Mouse (Mus musculus): ENCODE measurements around the gene Anks1b. TPM values are rescaled to one million over a fixed set of nuclear protein-coding genes. Genes with fewer than 3 reads are reported as not detected.

Anks1b gene
- polyA plus RNA-seq, 1 experiment from 2014 or later: 0.46 TPM

GRCm38 (mm10) chr10:90771046-90771445, 897.7 kb downstream of the Anks1b start:
- H3K4me1 ChIP-seq: 0 out of 2 replicates have a peak, but pooled peaks cover 3% of the 10 kb centered on the region
- no peak overlapping the region for H3K4me3 ChIP-seq
- WGBS: 52% methylated on average over 7 of the region's 7 CpGs
- no peak overlapping the region for H3K27ac ChIP-seq
- peaks cover 8% of the 10 kb centered on the region for H3K27me3 ChIP-seq (ENCODE audit: low read depth, poor library complexity, severe bottlenecking)
- H3K9me3 ChIP-seq (replicated peaks): no peaks in the 10 kb centered on the region
- DNase-seq (ENCODE audit: low spot score): no peak
- no peaks in the 10 kb centered on the region for H3K36me3 ChIP-seq

- peaks cover 8% of the 10 kb centered on the region for H3K27me3 ChIP-seq (ENCODE audit: low read depth, poor library complexity, severe bottlenecking)
- no peaks in the 10 kb centered on the region for H3K9me3 ChIP-seq (replicated peaks)
- H3K4me3 ChIP-seq: no peak overlapping the region
- H3K4me1 ChIP-seq: 0 out of 2 replicates have a peak, but pooled peaks cover 3% of the 10 kb centered on the region
- DNase-seq (ENCODE audit: low spot score): peak; percentile 51
- no peaks in the 10 kb centered on the region for H3K36me3 ChIP-seq
- no peak overlapping the region for H3K27ac ChIP-seq
- WGBS: 12% methylated on average over 15 of the region's 15 CpGs
These were observed 898.3 kb downstream of the Anks1b start for GRCm38 (mm10) chr10:90771471-90772226.

- Histone ChIP-seq H3K36me3 (no peaks in the 10 kb centered on the region), H3K4me1 (no peaks in the 10 kb centered on the region), H3K27me3 (ENCODE audit: low read depth, poor library complexity, severe bottlenecking) (no peaks in the 10 kb centered on the region), H3K4me3 (no peak overlapping the region), H3K9me3 (replicated peaks) (no peaks in the 10 kb centered on the region), H3K27ac (no peak overlapping the region)
- DNase-seq (ENCODE audit: low spot score): no peak
- WGBS: 66% methylated on average over 13 of the region's 13 CpGs
These were observed 906.5 kb downstream of the Anks1b start for GRCm38 (mm10) chr10:90779561-90780400.

GRCm38 (mm10) chr10:90784981-90785650, 911.8 kb downstream of the Anks1b start:
- DNase-seq (ENCODE audit: low spot score): no peak
- no peak overlapping the region for H3K27ac ChIP-seq
- H3K4me1 ChIP-seq: no peaks in the 10 kb centered on the region
- H3K27me3 ChIP-seq (ENCODE audit: low read depth, poor library complexity, severe bottlenecking): no peaks in the 10 kb centered on the region
- no peaks in the 10 kb centered on the region for H3K36me3 ChIP-seq
- WGBS: 87% methylated on average over 4 of the region's 4 CpGs
- no peak overlapping the region for H3K4me3 ChIP-seq
- no peaks in the 10 kb centered on the region for H3K9me3 ChIP-seq (replicated peaks)

GRCm38 (mm10) chr10:90785680-90786079, 912.4 kb downstream of the Anks1b start:
- no peaks in the 10 kb centered on the region for H3K36me3 ChIP-seq
- DNase-seq (ENCODE audit: low spot score): no peak
- H3K27ac ChIP-seq: no peak overlapping the region
- 90% methylated on average over 8 of the region's 8 CpGs for WGBS
- no peaks in the 10 kb centered on the region for H3K9me3 ChIP-seq (replicated peaks)
- no peak overlapping the region for H3K4me3 ChIP-seq
- no peaks in the 10 kb centered on the region for H3K4me1 ChIP-seq
- no peaks in the 10 kb centered on the region for H3K27me3 ChIP-seq (ENCODE audit: low read depth, poor library complexity, severe bottlenecking)

- Histone ChIP-seq H3K9me3 (replicated peaks) (no peaks in the 10 kb centered on the region), H3K4me1 (no peaks in the 10 kb centered on the region), H3K4me3 (no peak overlapping the region), H3K27ac (no peak overlapping the region), H3K36me3 (no peaks in the 10 kb centered on the region), H3K27me3 (ENCODE audit: low read depth, poor library complexity, severe bottlenecking) (no peaks in the 10 kb centered on the region)
- 59% methylated on average over 6 of the region's 6 CpGs for WGBS
- DNase-seq (ENCODE audit: low spot score): no peak
These were observed 929.8 kb downstream of the Anks1b start for GRCm38 (mm10) chr10:90803112-90803511.

- no peak overlapping the region for H3K4me3 ChIP-seq
- WGBS: 27% methylated on average over 4 of the region's 4 CpGs
- no peaks in the 10 kb centered on the region for H3K27me3 ChIP-seq (ENCODE audit: low read depth, poor library complexity, severe bottlenecking)
- no peak overlapping the region for H3K27ac ChIP-seq
- no peaks in the 10 kb centered on the region for H3K4me1 ChIP-seq
- DNase-seq (ENCODE audit: low spot score): no peak
- H3K36me3 ChIP-seq: no peaks in the 10 kb centered on the region
- H3K9me3 ChIP-seq (replicated peaks): no peaks in the 10 kb centered on the region
These were observed 931.3 kb downstream of the Anks1b start for GRCm38 (mm10) chr10:90804602-90805095.

- Histone ChIP-seq H3K27me3 (ENCODE audit: low read depth, poor library complexity, severe bottlenecking) (no peaks in the 10 kb centered on the region), H3K9me3 (replicated peaks) (no peaks in the 10 kb centered on the region), H3K36me3 (no peaks in the 10 kb centered on the region), H3K27ac (no peak overlapping the region), H3K4me3 (no peak overlapping the region), H3K4me1 (no peaks in the 10 kb centered on the region)
- 91% methylated on average over 8 of the region's 8 CpGs for WGBS
- DNase-seq (ENCODE audit: low spot score): no peak
These were observed 935.5 kb downstream of the Anks1b start for GRCm38 (mm10) chr10:90808616-90809310.

GRCm38 (mm10) chr10:90809911-90810590, 936.7 kb downstream of the Anks1b start:
- no peaks in the 10 kb centered on the region for H3K36me3 ChIP-seq
- no peaks in the 10 kb centered on the region for H3K9me3 ChIP-seq (replicated peaks)
- no peak for DNase-seq (ENCODE audit: low spot score)
- 39% methylated on average over 8 of the region's 8 CpGs for WGBS
- no peaks in the 10 kb centered on the region for H3K4me1 ChIP-seq
- no peaks in the 10 kb centered on the region for H3K27me3 ChIP-seq (ENCODE audit: low read depth, poor library complexity, severe bottlenecking)
- no peak overlapping the region for H3K4me3 ChIP-seq
- H3K27ac ChIP-seq: no peak overlapping the region

- Histone ChIP-seq H3K4me3 (no peak overlapping the region), H3K9me3 (replicated peaks) (no peaks in the 10 kb centered on the region), H3K4me1 (no peaks in the 10 kb centered on the region), H3K36me3 (no peaks in the 10 kb centered on the region), H3K27me3 (ENCODE audit: low read depth, poor library complexity, severe bottlenecking) (no peaks in the 10 kb centered on the region), H3K27ac (no peak overlapping the region)
- no peak for DNase-seq (ENCODE audit: low spot score)
- 84% methylated on average over 4 of the region's 4 CpGs for WGBS
These were observed 938.1 kb downstream of the Anks1b start for GRCm38 (mm10) chr10:90811446-90811845.

- no peak for DNase-seq (ENCODE audit: low spot score)
- Histone ChIP-seq H3K36me3 (no peaks in the 10 kb centered on the region), H3K4me3 (no peak overlapping the region), H3K27me3 (ENCODE audit: low read depth, poor library complexity, severe bottlenecking) (0 out of 2 replicates have a peak, but pooled peaks cover 4% of the 10 kb centered on the region), H3K9me3 (replicated peaks) (no peaks in the 10 kb centered on the region), H3K27ac (no peak overlapping the region), H3K4me1 (no peaks in the 10 kb centered on the region)
- 91% methylated on average over 5 of the region's 5 CpGs for WGBS
These were observed 940.0 kb downstream of the Anks1b start for GRCm38 (mm10) chr10:90813326-90813725.

GRCm38 (mm10) chr10:90814412-90814811, 941.1 kb downstream of the Anks1b start:
- 78% methylated on average over 6 of the region's 6 CpGs for WGBS
- DNase-seq (ENCODE audit: low spot score): no peak
- 0 out of 2 replicates have a peak, but pooled peaks cover 6% of the 10 kb centered on the region for H3K27me3 ChIP-seq (ENCODE audit: low read depth, poor library complexity, severe bottlenecking)
- H3K4me3 ChIP-seq: no peak overlapping the region
- H3K4me1 ChIP-seq: no peaks in the 10 kb centered on the region
- H3K36me3 ChIP-seq: no peaks in the 10 kb centered on the region
- H3K9me3 ChIP-seq (replicated peaks): no peaks in the 10 kb centered on the region
- no peak overlapping the region for H3K27ac ChIP-seq

Measured in limb, embryonic 10.5 days (tissue).